Mouse (Mus musculus): Measurements from ENCODE around the gene Syn2.

- no peak for TF ChIP-seq CTCF (IDR thresholded peaks at IDR 0.05; ENCODE audit: borderline replicate concordance, extremely low read depth, insufficient read depth, insufficient read length)
- TF ChIP-seq POLR2A (IDR thresholded peaks at IDR 0.05; ENCODE audit: borderline replicate concordance, extremely low read depth, insufficient read depth, insufficient read length, poor library complexity, severe bottlenecking): no peak
Observed at GRCm38 (mm10) chr6:115161175-115161574, 26.5 kb downstream of the Syn2 start.
